Mouse (Mus musculus): Measurements from ENCODE around the gene Zfp871.

Zfp871 gene

GRCm38 (mm10) chr17:32788094-32788559 is at the start of gene Zfp871:
Zfp871 (minus strand) TSS chr17:32788287.
- peak; percentile 58 to 71 for DNase-seq (ENCODE audit: low read depth in 1 of 2, low spot score in 2 of 2)

- DNase-seq (ENCODE audit: low read depth in 1 of 2, low spot score in 2 of 2), result no peak
Observed at GRCm38 (mm10) chr17:32830418-32830782, 42.3 kb upstream of the Zfp871 start.

- DNase-seq (ENCODE audit: low read depth in 1 of 2, low spot score in 2 of 2), result peak; percentile 16 to 57
Observed at GRCm38 (mm10) chr17:32829540-32830417, 41.7 kb upstream of the Zfp871 start, which contains the start of gene Zfp799. Zfp799 (minus strand) TSS chr17:32830261.

- DNase-seq (ENCODE audit: low read depth in 1 of 2, low spot score in 2 of 2), result no peak
Observed at GRCm38 (mm10) chr17:32816074-32816784, 28.1 kb upstream of the Zfp871 start.

GRCm38 (mm10) chr17:32814136-32814535 is 26.0 kb upstream of the Zfp871 start:
- no peak for DNase-seq (ENCODE audit: low read depth in 1 of 2, low spot score in 2 of 2)

- DNase-seq (ENCODE audit: low read depth in 1 of 2, low spot score in 2 of 2), result no peak
Observed at GRCm38 (mm10) chr17:32810648-32811047, 22.6 kb upstream of the Zfp871 start.

GRCm38 (mm10) chr17:32809544-32810374 is 21.7 kb upstream of the Zfp871 start, which contains the start of gene Zfp811:
Zfp811 (minus strand) TSS chr17:32809931.
- no peak for DNase-seq (ENCODE audit: low read depth in 1 of 2, low spot score in 2 of 2)

- no peak for DNase-seq (ENCODE audit: low read depth in 1 of 2, low spot score in 2 of 2)
Observed at GRCm38 (mm10) chr17:32808921-32809320, 20.8 kb upstream of the Zfp871 start.

- no peak for DNase-seq (ENCODE audit: low read depth in 1 of 2, low spot score in 2 of 2)
Observed at GRCm38 (mm10) chr17:32789244-32789643, 1.2 kb upstream of the Zfp871 start.

- no peak for DNase-seq (ENCODE audit: low read depth in 1 of 2, low spot score in 2 of 2)
Observed at GRCm38 (mm10) chr17:32788576-32788975, 489 bp upstream of the Zfp871 start.

GRCm38 (mm10) chr17:32787436-32788093 is 522 bp downstream of the Zfp871 start:
- no peak for DNase-seq (ENCODE audit: low read depth in 1 of 2, low spot score in 2 of 2)

GRCm38 (mm10) chr17:32786944-32787343 is 1.1 kb downstream of the Zfp871 start:
- DNase-seq (ENCODE audit: low read depth in 1 of 2, low spot score in 2 of 2), result no peak

GRCm38 (mm10) chr17:32785656-32786055 is 2.4 kb downstream of the Zfp871 start:
- no peak for DNase-seq (ENCODE audit: low read depth in 1 of 2, low spot score in 2 of 2)

GRCm38 (mm10) chr17:32777564-32777963 is 10.5 kb downstream of the Zfp871 start:
- no peak for DNase-seq (ENCODE audit: low read depth in 1 of 2, low spot score in 2 of 2)

- DNase-seq (ENCODE audit: low read depth in 1 of 2, low spot score in 2 of 2), result no peak
Observed at GRCm38 (mm10) chr17:32771213-32771612, 16.9 kb downstream of the Zfp871 start.

GRCm38 (mm10) chr17:32766422-32766821 is 21.7 kb downstream of the Zfp871 start:
- DNase-seq (ENCODE audit: low read depth in 1 of 2, low spot score in 2 of 2), result no peak

GRCm38 (mm10) chr17:32757331-32757730 is 30.8 kb downstream of the Zfp871 start:
- no peak for DNase-seq (ENCODE audit: low read depth in 1 of 2, low spot score in 2 of 2)

GRCm38 (mm10) chr17:32753634-32754033 is 34.5 kb downstream of the Zfp871 start:
- DNase-seq (ENCODE audit: low read depth in 1 of 2, low spot score in 2 of 2), result no peak

- DNase-seq (ENCODE audit: low read depth in 1 of 2, low spot score in 2 of 2), result no peak
Observed at GRCm38 (mm10) chr17:32752813-32753360, 35.2 kb downstream of the Zfp871 start.

- DNase-seq (ENCODE audit: low read depth in 1 of 2, low spot score in 2 of 2), result no peak
Observed at GRCm38 (mm10) chr17:32750611-32751010, 37.5 kb downstream of the Zfp871 start.
